Mouse (Mus musculus): ENCODE results near the gene Hist2h2bb.
A peak's percentile ranks its signal among the peaks of the same experiment; 100 is the strongest.
"Not testable (repeated sequence)": the region's sequence is repeated elsewhere in the genome, so short reads cannot be mapped to it uniquely, and the experiment has no call there.

Hist2h2bb gene

GRCm38 (mm10) chr3:96269511-96270474 is at the start of gene Hist2h2bb:
TSS of gene Hist2h2bb (plus strand) at chr3:96269752.
- DNase-seq (ENCODE audit: low read depth, low spot score) = peak; percentile 97

GRCm38 (mm10) chr3:96220131-96220764 is 49.3 kb upstream of the Hist2h2bb start:
- DNase-seq (ENCODE audit: low read depth, low spot score) = peak; percentile 69

GRCm38 (mm10) chr3:96220765-96221639 is 48.5 kb upstream of the Hist2h2bb start, which contains the start of the genes Hist2h2ac and Hist2h2be:
TSS of gene Hist2h2ac (minus strand) at chr3:96220880.
TSS of gene Hist2h2be (plus strand) at chr3:96221119.
- DNase-seq (ENCODE audit: low read depth, low spot score) = peak; percentile 95

- no peak for DNase-seq (ENCODE audit: low read depth, low spot score)
Measured at GRCm38 (mm10) chr3:96221640-96222038, 47.9 kb upstream of the Hist2h2bb start.

GRCm38 (mm10) chr3:96222774-96223173 is 46.8 kb upstream of the Hist2h2bb start:
- DNase-seq (ENCODE audit: low read depth, low spot score) = no peak

GRCm38 (mm10) chr3:96225421-96225820 is 44.1 kb upstream of the Hist2h2bb start:
- DNase-seq (ENCODE audit: low read depth, low spot score) = no peak

- no peak for DNase-seq (ENCODE audit: low read depth, low spot score)
Measured at GRCm38 (mm10) chr3:96226695-96227648, 42.6 kb upstream of the Hist2h2bb start.

GRCm38 (mm10) chr3:96228828-96229227 is 40.7 kb upstream of the Hist2h2bb start:
- DNase-seq (ENCODE audit: low read depth, low spot score) = no peak

GRCm38 (mm10) chr3:96230404-96230803 is 39.1 kb upstream of the Hist2h2bb start:
- DNase-seq (ENCODE audit: low read depth, low spot score) = no peak

GRCm38 (mm10) chr3:96230910-96231757 is 38.4 kb upstream of the Hist2h2bb start:
- no peak for DNase-seq (ENCODE audit: low read depth, low spot score)

GRCm38 (mm10) chr3:96231758-96232120 is 37.8 kb upstream of the Hist2h2bb start:
- no peak for DNase-seq (ENCODE audit: low read depth, low spot score)

- DNase-seq (ENCODE audit: low read depth, low spot score) = peak; percentile 35
Measured at GRCm38 (mm10) chr3:96234914-96235313, 34.6 kb upstream of the Hist2h2bb start.

GRCm38 (mm10) chr3:96235836-96236235 is 33.7 kb upstream of the Hist2h2bb start:
- no peak for DNase-seq (ENCODE audit: low read depth, low spot score)

GRCm38 (mm10) chr3:96236834-96237334 is 32.7 kb upstream of the Hist2h2bb start:
- DNase-seq (ENCODE audit: low read depth, low spot score) = no peak

- peak; percentile 16 for DNase-seq (ENCODE audit: low read depth, low spot score)
Measured at GRCm38 (mm10) chr3:96237335-96237903, 32.1 kb upstream of the Hist2h2bb start.

GRCm38 (mm10) chr3:96237904-96238511 is 31.5 kb upstream of the Hist2h2bb start:
- DNase-seq (ENCODE audit: low read depth, low spot score) = peak; percentile 29

GRCm38 (mm10) chr3:96238954-96239793 is 30.4 kb upstream of the Hist2h2bb start, which contains the start of gene Hist2h3c2:
TSS of gene Hist2h3c2 (minus strand) at chr3:96239127.
- not testable (repeated sequence) for DNase-seq (ENCODE audit: low read depth, low spot score)
